Mouse (Mus musculus) thymus, postnatal 36 days (tissue): ENCODE results near the gene Tnpo2.

Experiments
- DNase-seq, 2 experiments: peaks; one replicate each; pipeline ENCODE4 v3.0.0; 2022; ENCODE audit warnings: mixed read lengths in 2 of 2

The Tnpo2 gene

GRCm38 (mm10) chr8:85027922-85028321, 8.8 kb upstream of the Tnpo2 start:
- no peak for DNase-seq

GRCm38 (mm10) chr8:85029271-85029670, 7.4 kb upstream of the Tnpo2 start:
- DNase-seq, result no peak

GRCm38 (mm10) chr8:85032622-85033311, 3.9 kb upstream of the Tnpo2 start:
- DNase-seq, result no peak

- DNase-seq, result no peak
These were observed 2.8 kb upstream of the Tnpo2 start for GRCm38 (mm10) chr8:85033867-85034266.

- peak; percentile 75 to 81 for DNase-seq
These were observed 2.0 kb upstream of the Tnpo2 start for GRCm38 (mm10) chr8:85034764-85035163.

GRCm38 (mm10) chr8:85035165-85035727, 1.5 kb upstream of the Tnpo2 start:
- DNase-seq, result no peak

- DNase-seq, result peak in 1 of 2 experiments; percentile 30
These were observed 896 bp upstream of the Tnpo2 start for GRCm38 (mm10) chr8:85035728-85036310.

- no peak for DNase-seq
These were observed 366 bp upstream of the Tnpo2 start for GRCm38 (mm10) chr8:85036381-85036717.

- DNase-seq, result no peak
These were observed 608 bp downstream of the Tnpo2 start for GRCm38 (mm10) chr8:85037366-85037680.

- DNase-seq, result peak; percentile 74 to 79
These were observed 1.2 kb downstream of the Tnpo2 start for GRCm38 (mm10) chr8:85037681-85038531.

- DNase-seq, result no peak
These were observed 6.9 kb downstream of the Tnpo2 start for GRCm38 (mm10) chr8:85043619-85044018.

- DNase-seq, result no peak
These were observed 20.7 kb downstream of the Tnpo2 start for GRCm38 (mm10) chr8:85057367-85057766.

- DNase-seq, result peak; percentile 78 to 83
These were observed 23.3 kb downstream of the Tnpo2 start, which contains the start of gene Fbxw9 for GRCm38 (mm10) chr8:85059879-85060616. TSS of gene Fbxw9 (plus strand) at chr8:85060055.

GRCm38 (mm10) chr8:85062603-85063002, 25.9 kb downstream of the Tnpo2 start:
- DNase-seq, result no peak

- DNase-seq, result no peak
These were observed 28.5 kb downstream of the Tnpo2 start for GRCm38 (mm10) chr8:85065213-85065612.

- no peak for DNase-seq
These were observed 30.4 kb downstream of the Tnpo2 start for GRCm38 (mm10) chr8:85067155-85067554.

- DNase-seq, result no peak
These were observed 31.3 kb downstream of the Tnpo2 start, which contains the start of gene Gm5741 for GRCm38 (mm10) chr8:85067982-85068381. TSS of gene Gm5741 (minus strand) at chr8:85067982.

GRCm38 (mm10) chr8:85071041-85071440, 34.3 kb downstream of the Tnpo2 start:
- DNase-seq, result no peak

- DNase-seq, result peak; percentile 85 to 89
These were observed 35.0 kb downstream of the Tnpo2 start, which contains the start of gene Dhps for GRCm38 (mm10) chr8:85071514-85072281. TSS of gene Dhps (plus strand) at chr8:85071757.

GRCm38 (mm10) chr8:85072364-85072929, 35.7 kb downstream of the Tnpo2 start:
- peak in 1 of 2 experiments; percentile 32 for DNase-seq

- DNase-seq, result no peak
These were observed 36.4 kb downstream of the Tnpo2 start for GRCm38 (mm10) chr8:85073041-85073612.
